Mouse (Mus musculus) testis, adult 2 months (tissue): ENCODE measurements around the gene Tars2.

Experiments used
- CTCF ChIP-seq: fragments of 200-500 bp; IDR thresholded peaks from 2 replicates; pipeline ENCODE4 v1.5.1; 2012; ENCODE audit warnings: low read depth, mild to moderate bottlenecking, inconsistent platforms, low read length, moderate library complexity; ENCODE audit not compliant: control insufficient read depth, insufficient read depth, insufficient replicate concordance
- POLR2A ChIP-seq: fragments of 200-500 bp; IDR thresholded peaks from 2 replicates; pipeline ENCODE4 v1.6.1; 2012; ENCODE audit warnings: low read depth, mild to moderate bottlenecking, inconsistent platforms, low read length, moderate library complexity; ENCODE audit not compliant: control insufficient read depth

- TF ChIP-seq CTCF (no peak), POLR2A (no peak)
Observed at GRCm38 (mm10) chr3:95696360-95696759, 63.6 kb downstream of the Tars2 start.
